Comparison of ENCODE assay signal across 27 mouse cellular contexts in genomic region chr9:96869542-96869941, GRCm38 (mm10). TPM values are rescaled to one million over a fixed set of nuclear protein-coding genes. Genes with fewer than 3 reads are reported as not detected.
DNase-seq lines count a peak whose midpoint lies in the region; ATAC-seq and TF ChIP-seq lines count a peak whose summit lies in the region.
"Had no signal": no experiment of that assay in that cellular context is flagged by ENCODE, and none has a peak within 500 bp of the region (broad histone marks: within the 10 kb centered on the region; RNA-seq: fewer than 3 reads in every experiment).

No protein-coding gene starts in this region.

- WGBS in heart, adult 2 months = 89% methylated on average over 5 of the region's 5 CpGs
- 89% methylated on average over 5 of the region's 5 CpGs for WGBS in intestine, embryonic 14.5 days
- 89% methylated on average over 5 of the region's 5 CpGs for WGBS in intestine, embryonic 16.5 days
- WGBS in lung, embryonic 16.5 days = 83% methylated on average over 5 of the region's 5 CpGs
- WGBS in small intestine, adult 2 months = 70% methylated on average over 5 of the region's 5 CpGs
- 92% methylated on average over 5 of the region's 5 CpGs for WGBS in midbrain, postnatal 0 days

- H3K36me3 ChIP-seq in heart, adult 2 months (ENCODE audit: control insufficient read depth, insufficient read depth, low read length) = no peaks in the 10 kb centered on the region
- no peaks in the 10 kb centered on the region for H3K36me3 ChIP-seq in intestine, embryonic 14.5 days (ENCODE audit: control insufficient read depth, insufficient read depth, low read length)
- H3K36me3 ChIP-seq in intestine, embryonic 16.5 days (ENCODE audit: control insufficient read depth, insufficient read depth, low read length) = 0 out of 2 replicates have a peak, but pooled peaks cover 2% of the 10 kb centered on the region
- no peaks in the 10 kb centered on the region for H3K36me3 ChIP-seq in lung, embryonic 16.5 days (ENCODE audit: control insufficient read depth, insufficient read depth, low read length)
- no peaks in the 10 kb centered on the region for H3K36me3 ChIP-seq in small intestine, adult 2 months (ENCODE audit: control insufficient read depth, insufficient read depth, low read length)
- H3K36me3 ChIP-seq in midbrain, postnatal 0 days (ENCODE audit: insufficient read depth, low read length) = no peaks in the 10 kb centered on the region
- H3K36me3 ChIP-seq: limb, embryonic 10.5 days; limb, embryonic 15.5 days; neural tube, embryonic 13.5 days had no signal

- no peak for DNase-seq in heart, adult 2 months
- DNase-seq in heart, adult 11 months = no peak
- DNase-seq in intestine, embryonic 14.5 days (ENCODE audit: low spot score) = no peak
- DNase-seq in lung, postnatal 10 days = no peak
- no peak for DNase-seq in midbrain, postnatal 0 days (ENCODE audit: low spot score)
- DNase-seq: adrenal gland, postnatal 10 days; cerebellum, adult 9-10 months; gastrocnemius, postnatal 10 days; kidney, adult 8-10 months; kidney, postnatal 4 days; layer of hippocampus, adult 9-11 months; right cerebral cortex, postnatal 4 days; thymus, postnatal 14 days had no signal

- TF ChIP-seq POLR2A in heart, adult 2 months (IDR thresholded peaks at IDR 0.05; ENCODE audit: insufficient read depth, low read depth, low read length) = no peak
- no peak for TF ChIP-seq POLR2A in small intestine, adult 2 months (IDR thresholded peaks at IDR 0.05; ENCODE audit: low read depth, low read length)

- no peaks in the 10 kb centered on the region for H3K27me3 ChIP-seq in heart, adult 2 months (ENCODE audit: control insufficient read depth, insufficient read depth, low read length)
- no peaks in the 10 kb centered on the region for H3K27me3 ChIP-seq in intestine, embryonic 14.5 days (replicated peaks; ENCODE audit: control insufficient read depth, insufficient read depth, low read length)
- H3K27me3 ChIP-seq in intestine, embryonic 16.5 days (replicated peaks; ENCODE audit: control insufficient read depth, insufficient read depth, low read length) = no peaks in the 10 kb centered on the region
- no peaks in the 10 kb centered on the region for H3K27me3 ChIP-seq in lung, embryonic 16.5 days (ENCODE audit: control insufficient read depth, insufficient read depth, low read depth, low read length)
- no peaks in the 10 kb centered on the region for H3K27me3 ChIP-seq in small intestine, adult 2 months (ENCODE audit: control insufficient read depth, insufficient read depth, low read length)
- H3K27me3 ChIP-seq in midbrain, postnatal 0 days (ENCODE audit: insufficient read depth, low read length) = no peaks in the 10 kb centered on the region
- H3K27me3 ChIP-seq: limb, embryonic 15.5 days; midbrain, embryonic 12.5 days; neural tube, embryonic 13.5 days; Patski had no signal

- H3K4me2 ChIP-seq in intestine, embryonic 14.5 days (ENCODE audit: low read length) = no peak overlapping the region
- no peak overlapping the region for H3K4me2 ChIP-seq in intestine, embryonic 16.5 days (ENCODE audit: low read depth, low read length)
- no peak overlapping the region for H3K4me2 ChIP-seq in lung, embryonic 16.5 days (ENCODE audit: low read depth, low read length)
- no peak overlapping the region for H3K4me2 ChIP-seq in midbrain, postnatal 0 days (ENCODE audit: low read depth, low read length, poor library complexity, severe bottlenecking)
- H3K4me2 ChIP-seq: hindbrain, embryonic 14.5 days; limb, embryonic 15.5 days; midbrain, embryonic 12.5 days; neural tube, embryonic 13.5 days had no signal

- H3K9me3 ChIP-seq in intestine, embryonic 14.5 days (ENCODE audit: control insufficient read depth, low read length) = peaks cover 4% of the 10 kb centered on the region
- H3K9me3 ChIP-seq in intestine, embryonic 16.5 days (ENCODE audit: control insufficient read depth, low read length) = peaks cover 6% of the 10 kb centered on the region; the same call in 1 of the 2 replicates
- H3K9me3 ChIP-seq in lung, embryonic 16.5 days (ENCODE audit: control insufficient read depth, low read length) = peaks cover 4% of the 10 kb centered on the region; the same call in 1 of the 2 replicates
- H3K9me3 ChIP-seq in midbrain, postnatal 0 days (ENCODE audit: low read length) = no peaks in the 10 kb centered on the region
- H3K9me3 ChIP-seq: limb, embryonic 10.5 days; limb, embryonic 15.5 days; neural tube, embryonic 13.5 days had no signal

- H3K4me3 ChIP-seq in heart, adult 2 months = no peak overlapping the region
- no peak overlapping the region for H3K4me3 ChIP-seq in intestine, embryonic 14.5 days (ENCODE audit: low read depth, low read length)
- no peak overlapping the region for H3K4me3 ChIP-seq in intestine, embryonic 16.5 days (ENCODE audit: low read length)
- H3K4me3 ChIP-seq in lung, embryonic 16.5 days (ENCODE audit: low read length) = no peak overlapping the region
- no peak overlapping the region for H3K4me3 ChIP-seq in small intestine, adult 2 months (ENCODE audit: low read depth, low read length)
- H3K4me3 ChIP-seq in midbrain, postnatal 0 days (ENCODE audit: low read depth, low read length) = no peak overlapping the region
- H3K4me3 ChIP-seq: erythroblast, embryonic 14.5 days; limb, embryonic 10.5 days; limb, embryonic 15.5 days; megakaryocyte, embryonic 14.5 days; midbrain, embryonic 12.5 days; neural tube, embryonic 13.5 days had no signal

- 0 out of 2 replicates have a peak, but pooled peaks cover 1% of the 10 kb centered on the region for H3K4me1 ChIP-seq in heart, adult 2 months (ENCODE audit: control insufficient read depth, insufficient read depth, low read length)
- H3K4me1 ChIP-seq in intestine, embryonic 14.5 days (replicated peaks; ENCODE audit: control insufficient read depth, insufficient read depth, low read length) = 0 out of 2 replicates have a peak, but pooled peaks cover 7% of the 10 kb centered on the region
- H3K4me1 ChIP-seq in intestine, embryonic 16.5 days (ENCODE audit: control insufficient read depth, insufficient read depth, low read length) = peaks cover 2% of the 10 kb centered on the region; the same call in 1 of the 2 replicates
- no peaks in the 10 kb centered on the region; the same call in 1 of the 2 replicates for H3K4me1 ChIP-seq in lung, embryonic 16.5 days (replicated peaks; ENCODE audit: control insufficient read depth, insufficient read depth, low read length)
- peaks cover 4% of the 10 kb centered on the region; the same call in 1 of the 2 replicates for H3K4me1 ChIP-seq in small intestine, adult 2 months (ENCODE audit: control insufficient read depth, insufficient read depth, insufficient read length, low read length)
- H3K4me1 ChIP-seq in midbrain, postnatal 0 days (ENCODE audit: insufficient read depth, low read length) = peaks cover 5% of the 10 kb centered on the region; the same call in 1 of the 2 replicates

- H3K79me2 ChIP-seq in heart, adult 2 months (replicated peaks; ENCODE audit: control insufficient read depth, insufficient read depth, low read length) = no peaks in the 10 kb centered on the region

- no peak for ATAC-seq in intestine, embryonic 14.5 days (replicated peaks; ENCODE audit: low FRiP score, low TSS enrichment, low read depth)
- no peak for ATAC-seq in intestine, embryonic 16.5 days
- no peak for ATAC-seq in lung, embryonic 16.5 days (ENCODE audit: low read depth)
- no peak for ATAC-seq in midbrain, postnatal 0 days (ENCODE audit: low FRiP score)
- ATAC-seq: forebrain, embryonic 16.5 days; Patski had no signal

- peak overlapping the region; percentile 41 for H3K27ac ChIP-seq in heart, adult 2 months
- H3K27ac ChIP-seq in intestine, embryonic 14.5 days (ENCODE audit: low read depth) = 0 out of 2 replicates have a peak overlapping the region, but pooled peaks have one; percentile 18
- H3K27ac ChIP-seq in intestine, embryonic 16.5 days (ENCODE audit: low read length) = no peak overlapping the region
- peak overlapping the region; percentile 8; the same call in 1 of the 2 replicates for H3K27ac ChIP-seq in lung, embryonic 16.5 days (ENCODE audit: low read length)
- peak overlapping the region; percentile 25; the same call in 1 of the 2 replicates for H3K27ac ChIP-seq in small intestine, adult 2 months (ENCODE audit: insufficient read depth, low read depth, low read length)
- no peak overlapping the region for H3K27ac ChIP-seq in midbrain, postnatal 0 days (ENCODE audit: low read depth, low read length)
- H3K27ac ChIP-seq: hindbrain, embryonic 14.5 days; kidney, postnatal 0 days; limb, embryonic 10.5 days; limb, embryonic 15.5 days; liver, embryonic 14.5 days; midbrain, embryonic 12.5 days; neural tube, embryonic 13.5 days had no signal

- no peak for TF ChIP-seq EP300 in heart, adult 2 months (IDR thresholded peaks at IDR 0.05; ENCODE audit: insufficient read depth, low read depth, low read length)

- no peak for TF ChIP-seq CTCF in heart, adult 2 months (IDR thresholded peaks at IDR 0.05)
- TF ChIP-seq CTCF in small intestine, adult 2 months (IDR thresholded peaks at IDR 0.05; ENCODE audit: extremely low read depth, insufficient read length, insufficient replicate concordance, low read depth, low read length) = no peak
- no peak for TF ChIP-seq CTCF in midbrain, postnatal 0 days (IDR thresholded peaks at IDR 0.05)

- intact Hi-C loops in heart, adult 2 months (cut with DNase I) = no loop called here

- no peak overlapping the region for H3K9ac ChIP-seq in heart, adult 2 months (ENCODE audit: low read depth, low read length)
- no peak overlapping the region for H3K9ac ChIP-seq in intestine, embryonic 14.5 days (ENCODE audit: low read length)
- no peak overlapping the region for H3K9ac ChIP-seq in intestine, embryonic 16.5 days (ENCODE audit: low read depth, low read length)
- no peak overlapping the region for H3K9ac ChIP-seq in lung, embryonic 16.5 days (ENCODE audit: low read length)
- H3K9ac ChIP-seq in midbrain, postnatal 0 days (replicated peaks; ENCODE audit: low read length, poor library complexity, severe bottlenecking) = no peak overlapping the region
- H3K9ac ChIP-seq: hindbrain, embryonic 14.5 days; limb, embryonic 15.5 days; liver, embryonic 14.5 days; midbrain, embryonic 12.5 days; neural tube, embryonic 13.5 days had no signal

RNA-seq across cellular contexts. Expression of gene Pxylp1, which starts 22.9 kb away (rescaled TPM):
- 10 to 100 TPM; 16.3 to 16.9 TPM for total RNA-seq in heart, adult 2 months (2021)
- polyA plus RNA-seq in heart, adult 2 months (2012; rRNA removed) = 6.5 and 9.5 TPM in 2 replicates
- 56.2 and 67.0 TPM in 2 replicates for polyA plus RNA-seq in intestine, embryonic 14.5 days (2014; fragmentation: Nextera tagmentation; extraction: Ambion mirVana)
- polyA plus RNA-seq in intestine, embryonic 16.5 days (2015; fragmentation: Nextera tagmentation; extraction: Ambion mirVana) = 35.2 and 38.1 TPM in 2 replicates
- 15.8 and 16.2 TPM in 2 replicates for polyA plus RNA-seq in lung, embryonic 16.5 days (2015; fragmentation: Nextera tagmentation; extraction: Ambion mirVana)
- polyA plus RNA-seq in small intestine, adult 2 months (2012; rRNA removed) = 5.3 and 11.9 TPM in 2 replicates
- total RNA-seq in midbrain, postnatal 0 days (2014; rRNA removed) = 27.0 and 42.3 TPM in 2 replicates
- polyA plus RNA-seq in midbrain, postnatal 0 days (2015; fragmentation: Nextera tagmentation; extraction: Ambion mirVana) = 23.5 and 24.6 TPM in 2 replicates

Comparison
In these comparisons a context has a peak if more than half of its experiments do, and no peak if none do; other contexts are left out.
1. H3K27ac ChIP-seq: peak in heart, adult 2 months (single experiment), intestine, embryonic 14.5 days (single experiment), lung, embryonic 16.5 days (single experiment) and small intestine, adult 2 months (single experiment); none in intestine, embryonic 16.5 days (single experiment) and midbrain, postnatal 0 days (single experiment).